Mouse (Mus musculus) heart, postnatal 0 days (tissue): Measurements from ENCODE around the gene Tnks2. TPM values are rescaled to one million over a fixed set of nuclear protein-coding genes. Genes with fewer than 3 reads are reported as not detected.

Experiments
- ATAC-seq: fragments of 200-750 bp; cut with Nextera tagmentation; 2 replicates; pipeline ENCODE4 v1.8.0; 2017; ENCODE audit warnings: low read depth, moderate number of reproducible peaks, moderate library complexity; ENCODE audit not compliant: insufficient read depth
- DNase-seq: peaks from one replicate; pipeline ENCODE4 v3.0.0-alpha.2; 2016; ENCODE audit warnings: low spot score
- H3K27ac ChIP-seq: fragments of 300-500 bp; sonication (generic); 2 replicates; pipeline ENCODE4 v1.5.1; 2014; ENCODE audit warnings: low read depth, mild to moderate bottlenecking
- H3K27me3 ChIP-seq: fragments of 300-500 bp; sonication (generic); 2 replicates; pipeline ENCODE4 v1.6.1; 2014; ENCODE audit warnings: low read length, mixed read lengths; ENCODE audit not compliant: control insufficient read depth, insufficient read depth
- H3K36me3 ChIP-seq: fragments of 300-500 bp; sonication (generic); replicated peaks from 2 replicates; pipeline ENCODE4 v1.6.1; 2014; ENCODE audit warnings: low read length, mixed read lengths; ENCODE audit not compliant: control insufficient read depth, insufficient read depth
- H3K4me1 ChIP-seq: fragments of 300-500 bp; sonication (generic); 2 replicates; pipeline ENCODE4 v1.6.1; 2014; ENCODE audit warnings: antibody characterized with exemption; ENCODE audit not compliant: control insufficient read depth, insufficient read depth
- H3K4me2 ChIP-seq: fragments of 300-500 bp; sonication (generic); 2 replicates; pipeline ENCODE4 v1.6.1; 2014; ENCODE audit warnings: low read depth, mild to moderate bottlenecking, low read length, moderate library complexity
- H3K4me3 ChIP-seq: fragments of 300-500 bp; sonication (generic); 2 replicates; pipeline ENCODE4 v1.5.1; 2014; ENCODE audit warnings: low read depth, low read length
- H3K9ac ChIP-seq: fragments of 300-500 bp; sonication (generic); replicated peaks from 2 replicates; pipeline ENCODE4 v1.6.1; 2014; ENCODE audit warnings: low read depth, low read length, mixed read lengths
- H3K9me3 ChIP-seq: fragments of 300-500 bp; sonication (generic); replicated peaks from 2 replicates; pipeline ENCODE4 v1.6.1; 2016; ENCODE audit warnings: low read length; ENCODE audit not compliant: control insufficient read depth
- CTCF ChIP-seq: IDR thresholded peaks from 2 replicates; pipeline ENCODE4 v1.5.1; 2016; ENCODE audit warnings: antibody characterized with exemption, control low read depth, low read depth
- EP300 ChIP-seq: IDR thresholded peaks from 2 replicates; pipeline ENCODE4 v1.6.1; 2016; ENCODE audit warnings: antibody characterized with exemption, low read depth
- WGBS: fragments of 180-500 bp; shearing (Covaris S2); extraction: QIAGEN DNeasy Blood & Tissue Kit; methylation state at CpG from one replicate; pipeline ENCODE4 v1.1.7; 2014; 5-methylcytosine and 5-hydroxymethylcytosine counted together
- polyA plus RNA-seq: library from polyadenylated mRNA; unstranded; fragments of >200 nt; fragmentation: Nextera tagmentation; extraction: Ambion mirVana; gene quantifications from 2 replicates; pipeline ENCODE4 v1.2.1, GENCODE M21; 2015
- total RNA-seq: library from RNA; depleted of rRNA; stranded (reverse); fragments of >200 nt; gene quantifications from 2 replicates; pipeline ENCODE4 v1.2.3, GENCODE M21; 2014; ENCODE audit warnings: low replicate concordance

The Tnks2 gene
- total and polyA plus RNA-seq, 2 experiments from 2014 or later: 19.8 to 84.8 TPM

DNA sequence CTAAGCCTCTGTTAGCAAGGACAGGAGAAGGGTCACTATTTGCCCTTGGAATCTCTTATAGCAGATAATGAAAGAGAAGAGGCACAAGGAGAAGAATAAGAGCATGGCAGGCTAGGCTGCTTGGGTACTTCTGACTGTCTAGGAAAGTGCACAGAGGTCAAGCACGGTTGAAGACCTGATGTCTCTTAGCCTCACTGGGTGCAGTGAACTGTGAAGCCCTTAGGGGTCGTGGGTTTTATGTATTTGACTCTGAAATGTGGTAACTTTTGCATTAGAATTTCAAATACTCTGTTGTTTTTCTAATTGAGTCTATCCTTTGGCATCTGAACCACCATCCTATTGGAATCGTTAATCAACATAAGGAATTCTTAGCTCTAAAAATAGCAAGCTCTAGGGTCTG lies 53.7 kb downstream of the Tnks2 start:
- H3K36me3 ChIP-seq: peaks cover 95% of the 10 kb centered on the region
- 64% methylated on average over 3 of the region's 3 CpGs for WGBS

DNA sequence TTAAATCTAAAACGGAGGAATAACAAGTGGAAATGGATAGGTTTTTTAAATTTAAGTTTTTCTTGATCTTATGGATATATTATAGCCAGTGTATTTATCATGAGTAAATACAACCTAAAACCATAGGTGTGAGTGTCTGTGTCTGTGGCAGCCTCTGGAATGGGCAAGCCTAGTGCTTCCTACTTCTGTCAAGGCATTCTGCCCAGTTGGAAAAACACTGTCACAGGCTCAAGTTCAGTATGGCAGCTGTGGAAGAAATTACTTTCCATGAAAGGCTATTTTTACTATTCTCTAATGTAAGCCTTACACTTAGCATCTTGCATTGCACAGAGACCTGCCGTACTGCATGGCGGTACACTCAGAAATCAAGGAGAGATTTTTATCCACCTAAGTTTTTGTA lies 57.7 kb downstream of the Tnks2 start:
- Histone ChIP-seq H3K9me3 (no peaks in the 10 kb centered on the region), H3K27me3 (no peaks in the 10 kb centered on the region), H3K4me2 (no peak overlapping the region), H3K27ac (no peak overlapping the region), H3K4me1 (no peaks in the 10 kb centered on the region), H3K36me3 (peaks cover 75% of the 10 kb centered on the region), H3K4me3 (no peak overlapping the region), H3K9ac (no peak overlapping the region)
- WGBS: 92% methylated on average over 3 of the region's 3 CpGs
- DNase-seq (no peak), ATAC-seq (no peak)
- TF ChIP-seq EP300 (no peak), CTCF (no peak)

More for the DNA sequence above, 53.7 kb downstream of the Tnks2 start:
- Histone ChIP-seq H3K4me1 (no peaks in the 10 kb centered on the region), H3K9ac (no peak overlapping the region), H3K9me3 (no peaks in the 10 kb centered on the region), H3K4me2 (no peak overlapping the region), H3K4me3 (no peak overlapping the region), H3K27ac (no peak overlapping the region), H3K27me3 (no peaks in the 10 kb centered on the region)
- no peak for TF ChIP-seq EP300
- DNase-seq: no peak
- ATAC-seq: no peak

DNA sequence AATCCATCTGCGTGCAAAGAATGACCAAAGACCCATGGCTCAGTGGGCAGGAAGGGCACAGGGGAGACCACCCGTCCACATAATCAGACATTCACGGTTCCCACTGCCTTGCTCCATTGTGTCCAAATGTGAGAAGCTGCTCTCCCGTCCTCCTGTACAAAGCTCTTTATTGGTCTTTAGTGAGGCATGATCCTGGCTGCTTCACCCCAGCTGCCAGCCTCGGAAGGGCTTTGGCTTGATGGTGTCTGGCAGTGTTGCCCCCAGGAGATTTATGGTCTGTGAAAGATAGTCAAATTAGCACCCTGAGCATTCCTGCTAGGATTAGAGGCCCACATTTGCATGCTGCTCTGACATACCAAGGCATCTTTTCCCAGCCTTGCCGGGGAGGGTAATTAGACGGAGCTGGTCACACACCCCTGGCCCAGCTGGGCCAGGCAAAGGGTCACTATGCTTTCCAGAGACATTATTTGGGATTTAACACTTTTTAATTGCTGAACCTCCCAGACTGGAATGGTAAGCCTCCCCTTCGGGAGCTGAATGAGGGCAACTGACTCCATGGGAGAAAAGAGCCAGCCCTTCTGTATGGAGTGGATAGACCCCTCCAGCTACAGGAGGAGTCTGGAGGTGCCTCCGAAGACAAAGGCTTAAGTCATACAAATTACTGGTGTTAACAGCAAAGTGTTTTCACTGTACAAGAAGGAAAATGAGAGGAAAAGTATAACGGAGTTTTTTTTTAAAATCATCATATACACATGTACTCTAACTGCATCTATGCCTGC lies 62.9 kb downstream of the Tnks2 start:
- TF ChIP-seq CTCF (no peak), EP300 (no peak)
- Histone ChIP-seq H3K4me1 (no peaks in the 10 kb centered on the region), H3K27me3 (no peaks in the 10 kb centered on the region), H3K27ac (no peak overlapping the region), H3K9ac (no peak overlapping the region), H3K4me3 (no peak overlapping the region), H3K4me2 (no peak overlapping the region), H3K36me3 (peaks cover 26% of the 10 kb centered on the region), H3K9me3 (no peaks in the 10 kb centered on the region)
- ATAC-seq (no peak), DNase-seq (no peak)
- WGBS: 36% methylated on average over 10 of the region's 10 CpGs

DNA sequence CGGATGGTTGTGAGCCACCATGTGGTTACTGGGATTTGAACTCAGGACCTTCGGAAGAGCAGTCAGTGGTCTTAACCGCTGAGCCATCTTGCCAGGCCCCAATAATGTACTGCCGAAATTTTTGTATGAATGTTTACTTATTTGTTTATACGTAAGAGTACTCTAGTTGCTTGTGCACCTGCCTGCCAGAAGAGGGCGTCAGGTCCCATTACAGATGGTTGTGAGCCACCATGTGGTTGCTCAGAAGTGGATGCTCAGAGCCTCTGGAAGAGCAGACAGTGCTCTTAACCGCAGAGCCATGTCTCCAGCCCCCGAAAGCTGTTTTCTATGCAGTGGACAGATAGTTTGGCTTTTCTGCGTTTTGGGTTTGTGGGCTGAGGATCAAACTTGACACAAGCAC lies 63.7 kb downstream of the Tnks2 start:
- DNase-seq: no peak
- no peak for TF ChIP-seq EP300
- peak; percentile 47 for TF ChIP-seq CTCF
- no peak overlapping the region for H3K4me2 ChIP-seq
- H3K27me3 ChIP-seq: no peaks in the 10 kb centered on the region
- H3K4me1 ChIP-seq: no peaks in the 10 kb centered on the region
- WGBS: 53% methylated on average over 9 of the region's 9 CpGs
- no peak for ATAC-seq
- no peak overlapping the region for H3K27ac ChIP-seq
- no peak overlapping the region for H3K4me3 ChIP-seq
- H3K9ac ChIP-seq: no peak overlapping the region
- no peaks in the 10 kb centered on the region for H3K9me3 ChIP-seq
- peaks cover 21% of the 10 kb centered on the region for H3K36me3 ChIP-seq

DNA sequence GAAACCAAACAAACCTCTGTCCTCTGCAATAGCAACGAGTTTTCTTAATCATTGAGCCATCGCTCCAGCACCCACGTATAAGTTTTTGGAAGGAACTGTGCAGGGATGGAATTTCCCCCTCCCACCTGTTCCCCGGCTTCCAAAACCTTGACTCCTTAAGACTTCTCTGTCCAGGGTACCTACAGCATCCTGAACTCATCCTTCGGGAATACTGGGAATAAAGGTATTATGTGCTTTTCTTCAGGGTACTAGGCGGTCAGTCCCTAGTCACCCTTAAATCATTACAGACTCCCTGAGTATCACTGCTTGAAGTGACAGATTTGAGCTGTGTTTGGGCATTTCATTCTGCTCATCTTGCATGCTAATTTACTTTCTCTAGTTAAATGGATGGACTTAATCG lies 69.3 kb downstream of the Tnks2 start:
- Histone ChIP-seq H3K27ac (no peak overlapping the region), H3K4me2 (peak overlapping the region; percentile 90; the same call in 1 of the 2 replicates), H3K9ac (no peak overlapping the region; the same call in 1 of the 2 replicates), H3K36me3 (no peaks in the 10 kb centered on the region), H3K4me3 (no peak overlapping the region), H3K9me3 (no peaks in the 10 kb centered on the region), H3K4me1 (no peaks in the 10 kb centered on the region), H3K27me3 (no peaks in the 10 kb centered on the region)
- TF ChIP-seq EP300 (no peak), CTCF (no peak)
- 47% methylated on average over 7 of the region's 7 CpGs for WGBS
- DNase-seq: no peak
- no peak for ATAC-seq
